Mouse (Mus musculus) heart, embryonic 15.5 days (tissue): Measurements from ENCODE around the gene 2010109A12Rik. TPM values are rescaled to one million over a fixed set of nuclear protein-coding genes. Genes with fewer than 3 reads are reported as not detected.

Source experiments
- ATAC-seq: fragments of 200-750 bp; cut with Nextera tagmentation; replicated peaks from 2 replicates; pipeline ENCODE4 v1.8.0; 2017; ENCODE audit warnings: low read depth, moderate TSS enrichment; ENCODE audit not compliant: insufficient number of reproducible peaks, insufficient read depth, low FRiP score
- H3K27ac ChIP-seq: fragments of 300-500 bp; sonication (generic); 2 replicates; pipeline ENCODE4 v1.5.1; 2015; ENCODE audit warnings: mild to moderate bottlenecking, inconsistent platforms
- H3K27me3 ChIP-seq: fragments of 300-500 bp; sonication (generic); 2 replicates; pipeline ENCODE4 v1.6.1; 2015; ENCODE audit warnings: inconsistent platforms
- H3K36me3 ChIP-seq: fragments of 300-500 bp; sonication (generic); 2 replicates; pipeline ENCODE4 v1.6.1; 2015; ENCODE audit warnings: mild to moderate bottlenecking, inconsistent platforms
- H3K4me1 ChIP-seq: fragments of 300-500 bp; sonication (generic); replicated peaks from 2 replicates; pipeline ENCODE4 v1.6.1; 2015; ENCODE audit warnings: inconsistent platforms
- H3K4me2 ChIP-seq: fragments of 300-500 bp; sonication (generic); 2 replicates; pipeline ENCODE4 v1.6.1; 2015; ENCODE audit warnings: inconsistent platforms, mild to moderate bottlenecking, moderate library complexity
- H3K4me3 ChIP-seq: fragments of 300-500 bp; sonication (generic); 2 replicates; pipeline ENCODE4 v1.5.1; 2015; ENCODE audit warnings: mild to moderate bottlenecking, inconsistent platforms
- H3K9ac ChIP-seq: fragments of 300-500 bp; sonication (generic); 2 replicates; pipeline ENCODE4 v1.6.1; 2015; ENCODE audit warnings: mild to moderate bottlenecking, inconsistent platforms
- H3K9me3 ChIP-seq: fragments of 300-500 bp; sonication (generic); replicated peaks from 2 replicates; pipeline ENCODE4 v1.6.1; 2016; ENCODE audit warnings: inconsistent platforms
- WGBS: fragments of 180-500 bp; shearing (Covaris S2); methylation state at CpG from one replicate; pipeline ENCODE4 v1.1.7; 2015; ENCODE audit warnings: mixed read lengths; 5-methylcytosine and 5-hydroxymethylcytosine counted together
- polyA plus RNA-seq: library from polyadenylated mRNA; unstranded; fragments of >200 nt; fragmentation: Nextera tagmentation; extraction: Ambion mirVana; gene quantifications from 2 replicates; pipeline ENCODE4 v1.2.1, GENCODE M21; 2015

The 2010109A12Rik gene
- polyA plus RNA-seq, 1 experiment from 2014 or later, result 2.5 TPM

DNA sequence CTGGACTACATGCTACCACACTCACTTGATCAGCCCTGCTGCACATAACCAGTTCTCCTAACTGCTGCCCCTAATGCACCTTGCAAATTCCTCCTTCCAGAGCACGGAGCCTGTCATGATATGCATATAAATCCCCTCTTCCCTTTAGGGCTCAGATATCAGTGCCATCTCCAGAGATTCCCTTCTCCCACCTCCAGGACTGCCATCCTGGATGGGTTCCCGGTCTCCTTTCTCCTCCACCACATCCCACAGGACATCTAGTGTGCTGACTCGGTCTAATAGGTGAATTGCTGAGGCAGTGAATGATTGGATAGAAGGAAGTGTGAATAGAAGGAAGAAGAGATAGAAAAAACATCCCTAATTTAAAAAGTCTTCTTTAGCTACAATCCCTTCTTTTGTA, 25.4 kb downstream of the 2010109A12Rik start:
- no peak overlapping the region for H3K27ac ChIP-seq
- H3K36me3 ChIP-seq, result no peaks in the 10 kb centered on the region
- no peaks in the 10 kb centered on the region for H3K4me1 ChIP-seq
- no peak overlapping the region for H3K4me2 ChIP-seq
- no peaks in the 10 kb centered on the region for H3K9me3 ChIP-seq
- WGBS, result 68% methylated on average over 3 of the region's 3 CpGs
- H3K27me3 ChIP-seq, result no peaks in the 10 kb centered on the region
- ATAC-seq, result no peak
- H3K4me3 ChIP-seq, result no peak overlapping the region
- H3K9ac ChIP-seq, result no peak overlapping the region

DNA sequence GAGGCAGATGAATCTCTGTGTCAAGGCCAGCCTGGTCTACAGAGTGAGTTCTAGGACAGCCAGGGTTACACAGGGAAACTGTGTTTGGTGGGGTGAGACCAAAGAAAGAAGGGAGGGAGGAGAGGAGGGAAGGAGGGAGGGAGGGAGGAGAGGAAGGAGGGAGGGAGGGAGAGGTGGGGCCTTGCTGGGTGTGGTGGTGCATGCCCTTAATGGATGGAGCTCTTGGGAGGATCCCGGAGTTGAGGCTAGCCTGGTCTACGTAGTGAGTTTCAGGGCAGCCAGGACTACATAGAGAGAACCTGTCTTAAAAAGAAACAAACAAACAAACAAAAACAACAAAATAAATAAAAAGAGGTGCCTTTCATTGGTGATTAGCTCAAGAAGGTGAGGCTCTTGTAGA, 26.5 kb downstream of the 2010109A12Rik start:
- WGBS, result 93% methylated on average over 2 of the region's 2 CpGs
- H3K36me3 ChIP-seq, result no peaks in the 10 kb centered on the region
- no peaks in the 10 kb centered on the region for H3K27me3 ChIP-seq
- no peak for ATAC-seq
- H3K27ac ChIP-seq, result no peak overlapping the region
- H3K9me3 ChIP-seq, result no peaks in the 10 kb centered on the region
- no peak overlapping the region for H3K4me3 ChIP-seq
- no peak overlapping the region for H3K4me2 ChIP-seq
- H3K4me1 ChIP-seq, result no peaks in the 10 kb centered on the region
- H3K9ac ChIP-seq, result no peak overlapping the region

DNA sequence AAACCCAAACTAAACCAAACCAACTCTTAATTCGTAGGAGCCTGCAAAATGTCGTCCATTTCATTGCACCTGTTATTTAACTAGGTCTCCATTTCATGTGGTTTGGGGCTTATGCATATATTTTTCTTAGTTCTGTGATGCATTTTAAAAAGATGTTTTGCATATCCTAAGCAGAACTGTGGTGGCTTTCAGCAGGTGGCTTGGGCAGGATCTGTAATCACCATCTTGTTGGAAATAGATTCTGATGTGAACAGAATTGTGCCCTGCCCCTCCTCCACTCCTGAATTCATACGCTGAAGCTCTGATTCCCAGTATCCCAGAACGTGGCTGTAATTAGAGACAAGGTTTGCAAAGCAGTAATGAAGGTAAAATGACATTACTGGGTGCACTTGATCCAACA, 27.8 kb downstream of the 2010109A12Rik start:
- H3K9ac ChIP-seq, result no peak overlapping the region
- no peak for ATAC-seq
- no peaks in the 10 kb centered on the region for H3K4me1 ChIP-seq
- no peak overlapping the region for H3K4me3 ChIP-seq
- no peak overlapping the region for H3K27ac ChIP-seq
- 71% methylated on average over 4 of the region's 4 CpGs for WGBS
- H3K4me2 ChIP-seq, result no peak overlapping the region
- no peaks in the 10 kb centered on the region for H3K9me3 ChIP-seq
- no peaks in the 10 kb centered on the region for H3K27me3 ChIP-seq
- no peaks in the 10 kb centered on the region for H3K36me3 ChIP-seq

DNA sequence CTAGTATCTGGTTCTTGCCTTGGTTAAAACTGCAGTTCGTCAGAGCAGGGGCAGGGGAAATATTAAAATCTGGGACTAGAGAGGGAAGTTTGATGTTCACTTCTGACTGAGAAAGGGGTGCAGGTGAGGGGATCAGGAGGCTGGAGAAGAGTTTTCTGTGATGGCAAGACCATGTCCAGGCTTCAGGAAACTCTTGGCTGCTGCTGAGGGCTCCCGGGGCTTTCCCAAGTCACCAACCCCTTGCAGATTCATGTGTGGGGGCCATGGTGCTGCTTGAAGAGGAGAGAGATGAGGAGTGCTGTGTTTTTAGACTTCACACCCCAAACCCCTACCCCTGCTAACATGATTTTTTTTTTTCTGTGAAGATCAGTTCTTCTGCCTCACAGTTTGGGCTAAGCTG, 28.3 kb downstream of the 2010109A12Rik start:
- ATAC-seq, result no peak
- no peak overlapping the region for H3K4me2 ChIP-seq
- H3K9ac ChIP-seq, result no peak overlapping the region
- no peaks in the 10 kb centered on the region for H3K27me3 ChIP-seq
- H3K27ac ChIP-seq, result no peak overlapping the region
- no peak overlapping the region for H3K4me3 ChIP-seq
- no peaks in the 10 kb centered on the region for H3K4me1 ChIP-seq
- H3K9me3 ChIP-seq, result no peaks in the 10 kb centered on the region
- H3K36me3 ChIP-seq, result no peaks in the 10 kb centered on the region
- 65% methylated on average over 2 of the region's 2 CpGs for WGBS

DNA sequence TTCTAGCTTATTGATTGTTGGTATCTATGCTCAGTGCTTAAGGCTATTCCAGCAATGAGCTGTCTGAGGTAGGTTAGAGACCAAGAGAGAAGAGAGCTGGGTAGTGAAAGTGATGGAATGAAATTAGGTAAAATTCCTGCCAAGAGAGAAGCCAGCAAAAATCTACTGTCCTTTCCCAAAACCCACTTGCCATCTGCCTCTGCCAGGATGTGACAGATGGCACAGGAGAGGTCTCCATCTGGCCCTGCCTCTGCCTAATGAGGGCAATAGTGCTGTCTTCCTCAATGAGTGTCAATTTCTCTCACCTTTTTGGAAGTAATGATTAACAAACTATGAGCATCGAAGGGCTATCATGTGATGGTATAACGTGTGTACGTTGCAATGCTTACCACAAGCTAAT, 29.6 kb downstream of the 2010109A12Rik start:
- Histone ChIP-seq H3K27ac (no peak overlapping the region), H3K4me2 (no peak overlapping the region), H3K4me1 (no peaks in the 10 kb centered on the region), H3K27me3 (no peaks in the 10 kb centered on the region), H3K9me3 (no peaks in the 10 kb centered on the region), H3K36me3 (no peaks in the 10 kb centered on the region), H3K4me3 (no peak overlapping the region), H3K9ac (no peak overlapping the region)
- ATAC-seq, result no peak
- 92% methylated on average over 3 of the region's 3 CpGs for WGBS

DNA sequence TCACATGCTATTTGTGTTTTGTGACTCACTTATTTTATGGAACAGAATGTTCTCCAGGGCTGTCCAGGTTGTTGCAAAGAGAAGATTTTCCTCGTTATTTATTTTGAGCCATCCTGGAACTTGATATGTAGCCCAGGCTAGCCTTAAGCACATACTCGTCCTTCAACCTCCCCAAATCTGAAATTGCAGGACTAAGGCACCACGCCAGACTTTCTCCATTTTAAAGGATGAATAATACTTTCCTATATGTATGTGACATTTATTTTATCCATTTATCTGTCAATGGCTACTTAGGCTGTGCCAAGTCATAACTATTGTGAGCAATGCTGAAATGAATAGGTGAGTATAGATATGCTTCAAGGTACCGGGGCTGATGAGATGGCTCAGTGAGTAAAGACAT, 30.2 kb downstream of the 2010109A12Rik start:
- Histone ChIP-seq H3K4me2 (no peak overlapping the region), H3K4me1 (no peaks in the 10 kb centered on the region), H3K4me3 (no peak overlapping the region), H3K9me3 (no peaks in the 10 kb centered on the region), H3K27ac (no peak overlapping the region), H3K36me3 (no peaks in the 10 kb centered on the region), H3K27me3 (no peaks in the 10 kb centered on the region), H3K9ac (no peak overlapping the region)
- WGBS, result 80% methylated on average over 4 of the region's 4 CpGs
- ATAC-seq, result no peak

DNA sequence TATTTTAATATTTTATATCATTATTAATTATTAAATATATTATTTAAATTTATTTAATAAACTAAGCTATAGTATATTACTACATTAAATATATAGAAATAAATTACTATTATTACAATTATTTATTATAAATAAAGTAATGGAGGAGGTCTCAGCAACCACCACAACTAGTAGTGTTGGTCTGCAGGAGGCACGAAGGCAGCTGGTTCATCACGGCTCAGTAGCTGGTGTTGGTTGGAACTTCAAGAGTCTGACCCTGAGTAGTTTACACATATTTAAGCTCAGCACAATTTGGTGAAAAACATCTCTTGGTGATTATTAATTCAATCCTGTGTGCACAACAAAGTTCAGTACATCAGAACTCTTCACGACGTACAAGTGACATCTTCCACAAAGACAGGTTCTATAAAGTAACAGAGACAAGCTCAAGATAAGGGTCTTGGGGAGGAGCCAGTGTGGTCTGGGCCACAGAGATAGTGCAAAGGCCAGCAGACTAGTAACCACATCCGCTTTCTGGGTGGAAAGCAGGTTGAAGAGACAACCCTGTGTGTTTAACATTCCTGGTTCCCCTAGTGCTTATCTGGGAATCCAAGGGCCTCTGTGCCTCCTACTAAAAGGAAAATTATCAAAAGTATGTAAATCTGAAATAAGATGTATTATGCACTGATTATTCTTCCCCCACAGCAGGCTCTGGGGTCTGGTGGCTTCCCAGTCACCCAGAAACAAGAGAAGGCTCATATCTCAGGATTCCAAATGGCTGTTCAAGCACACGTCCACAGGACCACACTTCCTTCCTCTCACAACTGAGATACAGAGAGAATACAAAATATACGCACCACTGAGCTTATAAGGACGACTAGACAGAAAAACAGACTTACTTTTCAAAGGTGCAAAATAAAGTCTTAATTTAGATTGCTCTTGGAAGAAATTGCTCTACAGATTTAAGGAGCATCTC, 33.5 kb downstream of the 2010109A12Rik start:
- no peak for ATAC-seq
- Histone ChIP-seq H3K4me1 (no peaks in the 10 kb centered on the region), H3K27ac (no peak overlapping the region), H3K9ac (no peak overlapping the region), H3K4me3 (no peak overlapping the region), H3K4me2 (no peak overlapping the region), H3K36me3 (no peaks in the 10 kb centered on the region), H3K27me3 (no peaks in the 10 kb centered on the region), H3K9me3 (no peaks in the 10 kb centered on the region)
- 45% methylated on average over 8 of the region's 8 CpGs for WGBS

DNA sequence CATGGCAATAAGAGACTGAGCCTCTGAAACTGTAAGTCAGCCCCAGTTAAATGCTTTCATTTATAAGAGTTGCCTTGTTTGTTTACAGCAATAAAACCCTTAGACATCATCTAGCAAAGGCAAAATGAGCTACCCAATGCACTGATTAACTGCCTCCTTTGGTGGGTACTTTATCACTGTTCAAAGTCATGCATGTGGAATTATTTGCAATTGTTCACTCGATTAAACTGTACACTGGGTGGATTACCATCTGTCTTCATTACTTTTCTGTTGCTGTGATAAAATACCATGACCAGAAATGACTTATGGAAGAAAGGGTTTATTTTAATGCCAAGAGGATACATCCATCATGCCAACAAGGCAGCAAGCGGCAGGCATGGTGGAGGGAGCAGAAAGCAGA, 39.0 kb downstream of the 2010109A12Rik start:
- Histone ChIP-seq H3K27ac (no peak overlapping the region), H3K4me1 (no peaks in the 10 kb centered on the region), H3K9ac (no peak overlapping the region), H3K9me3 (no peaks in the 10 kb centered on the region; the same call in 1 of the 2 replicates), H3K27me3 (no peaks in the 10 kb centered on the region), H3K4me2 (no peak overlapping the region), H3K4me3 (no peak overlapping the region), H3K36me3 (no peaks in the 10 kb centered on the region)
- WGBS, result 81% methylated on average over 2 of the region's 2 CpGs
- no peak for ATAC-seq

DNA sequence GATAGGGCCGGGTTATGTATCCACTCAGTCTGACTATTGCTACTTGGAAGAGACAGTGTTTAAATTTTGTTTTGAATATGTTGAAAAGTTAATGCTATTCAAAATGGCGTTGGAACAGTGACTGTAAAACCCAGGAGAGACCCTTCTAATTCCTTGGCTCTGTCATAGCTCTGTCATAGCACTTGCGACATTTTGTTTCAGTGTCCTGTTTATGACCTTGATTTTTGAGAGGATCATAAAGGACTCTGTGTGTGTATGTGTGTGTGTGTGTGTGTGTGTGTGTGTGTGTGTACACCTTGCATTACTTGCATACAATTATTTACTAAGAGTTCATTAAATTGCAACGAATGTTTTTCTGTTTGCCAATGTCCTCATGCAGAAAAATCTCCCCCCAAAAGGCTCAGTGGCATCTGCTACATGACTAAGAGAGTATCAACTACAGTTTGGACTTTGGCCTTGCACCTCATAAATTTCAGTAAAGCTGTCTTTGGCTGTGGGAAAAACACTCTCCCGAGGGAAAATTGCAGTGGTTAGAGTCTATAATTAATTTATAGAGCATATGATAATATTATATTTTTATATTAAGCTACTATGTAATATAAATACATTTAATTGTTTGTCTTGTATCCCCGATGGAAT, 43.7 kb downstream of the 2010109A12Rik start:
- no peak overlapping the region for H3K4me2 ChIP-seq
- no peaks in the 10 kb centered on the region for H3K27me3 ChIP-seq
- H3K9me3 ChIP-seq, result no peaks in the 10 kb centered on the region; the same call in 1 of the 2 replicates
- WGBS, result 73% methylated on average over 6 of the region's 6 CpGs
- H3K36me3 ChIP-seq, result no peaks in the 10 kb centered on the region
- H3K4me3 ChIP-seq, result no peak overlapping the region
- no peak for ATAC-seq
- H3K4me1 ChIP-seq, result no peaks in the 10 kb centered on the region
- H3K9ac ChIP-seq, result no peak overlapping the region
- no peak overlapping the region for H3K27ac ChIP-seq

DNA sequence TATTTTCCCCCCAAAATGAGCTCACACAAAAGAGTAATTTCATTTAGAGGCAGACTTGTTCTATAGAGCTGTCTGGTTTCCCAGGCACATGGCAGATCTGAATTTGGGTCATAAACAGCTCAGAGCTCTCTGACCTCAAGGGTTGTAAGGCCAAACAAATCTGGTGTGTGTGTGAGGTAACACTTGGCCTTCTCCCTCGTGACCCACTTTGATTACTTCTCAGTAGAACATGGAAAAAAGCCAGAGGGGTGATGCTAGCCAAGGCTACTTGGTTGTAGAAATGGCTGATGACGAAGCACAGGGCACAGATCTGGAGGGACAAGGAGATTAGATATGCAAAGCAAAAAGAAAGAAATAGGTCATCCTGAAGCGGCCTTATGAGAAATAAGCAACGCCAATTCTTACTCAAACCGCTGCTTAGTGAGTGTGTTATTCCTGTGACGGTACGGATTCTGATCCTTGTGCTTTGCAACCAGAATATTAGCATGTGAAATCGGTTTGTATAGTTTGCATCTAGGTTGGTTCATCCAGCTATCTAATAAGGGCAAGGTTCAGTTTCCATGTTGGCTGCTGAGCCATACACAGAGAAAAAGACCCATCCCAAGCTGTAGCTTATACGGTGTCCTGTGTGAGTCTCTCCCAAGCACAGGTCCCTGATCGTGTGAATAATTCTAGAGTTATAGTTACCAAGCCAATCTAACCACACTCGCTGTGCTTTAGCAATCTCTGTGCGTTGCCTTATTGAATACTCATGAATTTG, 44.9 kb downstream of the 2010109A12Rik start:
- ATAC-seq, result no peak
- H3K27me3 ChIP-seq, result no peaks in the 10 kb centered on the region
- H3K9me3 ChIP-seq, result no peaks in the 10 kb centered on the region; the same call in 1 of the 2 replicates
- H3K36me3 ChIP-seq, result no peaks in the 10 kb centered on the region
- H3K4me3 ChIP-seq, result no peak overlapping the region
- no peak overlapping the region for H3K27ac ChIP-seq
- 68% methylated on average over 12 of the region's 12 CpGs for WGBS
- no peak overlapping the region for H3K4me2 ChIP-seq
- no peak overlapping the region for H3K9ac ChIP-seq
- no peaks in the 10 kb centered on the region for H3K4me1 ChIP-seq

DNA sequence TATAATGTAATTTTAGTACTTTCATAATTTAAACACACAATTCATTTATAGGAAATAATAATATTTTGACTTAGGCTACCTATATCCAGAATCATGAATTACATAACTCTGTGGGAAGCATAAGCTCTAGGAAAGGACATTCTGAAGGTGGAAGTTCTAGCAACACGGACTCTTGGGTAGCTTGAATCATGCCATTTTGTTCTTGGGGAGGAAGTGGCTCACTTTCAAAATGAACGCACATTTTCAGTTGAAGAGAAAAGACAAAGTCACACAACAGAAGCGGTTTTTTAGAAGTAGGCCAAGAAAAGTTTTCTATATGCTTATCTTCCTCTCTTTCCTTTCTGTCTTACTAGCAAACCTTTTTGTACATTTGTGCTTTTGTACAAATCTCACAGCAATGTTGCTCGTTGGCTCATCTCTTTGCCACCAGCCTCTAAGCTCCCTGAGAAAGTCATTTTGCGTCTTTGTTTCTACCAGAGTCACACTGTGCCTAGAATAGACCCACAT, 49.5 kb downstream of the 2010109A12Rik start:
- H3K36me3 ChIP-seq, result no peaks in the 10 kb centered on the region
- no peaks in the 10 kb centered on the region for H3K4me1 ChIP-seq
- no peak overlapping the region for H3K4me2 ChIP-seq
- H3K27ac ChIP-seq, result no peak overlapping the region
- no peaks in the 10 kb centered on the region for H3K9me3 ChIP-seq
- no peak for ATAC-seq
- no peak overlapping the region for H3K9ac ChIP-seq
- H3K4me3 ChIP-seq, result no peak overlapping the region
- WGBS, result 80% methylated on average over 5 of the region's 5 CpGs
- no peaks in the 10 kb centered on the region for H3K27me3 ChIP-seq
